Mouse (Mus musculus) ovary, postnatal 36 days (tissue): Measurements from ENCODE around the gene Olfr1497.
"Not testable (repeated sequence)": the region's sequence is repeated elsewhere in the genome, so short reads cannot be mapped to it uniquely, and the experiment has no call there.

Experiments used
- DNase-seq: peaks from one replicate; pipeline ENCODE4 v3.0.0; 2022; ENCODE audit warnings: low spot score, mixed read lengths

The Olfr1497 gene

DNA sequence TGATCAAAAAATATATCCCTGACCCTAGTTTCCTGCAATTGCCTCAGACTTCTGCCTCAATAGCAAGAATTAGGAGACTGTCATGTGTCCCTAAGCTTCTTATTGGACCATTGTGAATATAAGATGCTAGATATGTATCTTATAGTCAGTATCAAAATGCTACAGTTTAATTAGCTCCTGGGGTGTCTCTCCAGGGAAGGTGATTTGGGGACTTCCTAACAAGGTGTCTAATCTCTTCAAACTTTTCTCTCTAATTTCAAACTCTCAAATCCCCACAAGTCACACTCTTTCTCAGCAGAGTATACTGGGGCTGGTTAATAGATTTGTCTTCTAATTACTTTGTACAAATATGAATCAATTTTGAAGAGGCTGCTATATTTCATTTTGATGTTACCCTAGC is at the start of gene Olfr1497:
Gene Olfr1497, minus strand, starts transcription at position 101 of the 400 bp plus-strand sequence.
- DNase-seq: no peak

DNA sequence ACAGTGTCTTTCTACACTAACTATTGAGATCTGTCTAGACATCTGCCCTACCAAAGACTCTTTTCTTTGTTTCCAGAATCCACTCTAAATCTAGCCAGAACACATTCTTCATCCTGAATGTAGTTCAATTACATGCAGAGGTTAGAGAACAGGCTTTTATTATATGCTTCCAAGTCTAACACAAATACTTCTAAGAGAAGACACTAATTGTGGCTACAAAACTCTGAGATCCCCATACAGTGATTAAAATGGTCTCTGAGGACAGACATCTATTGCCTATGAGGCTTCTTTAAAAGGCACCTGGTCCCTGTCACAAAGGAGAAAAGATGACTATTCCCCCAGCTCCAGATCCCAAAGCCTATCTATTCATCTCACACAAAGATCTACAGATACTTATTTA is 32.4 kb upstream of the Olfr1497 start, which contains the start of gene Olfr1500:
Gene Olfr1500, minus strand, starts transcription at position 101 of the 400 bp plus-strand sequence.
- no peak for DNase-seq

DNA sequence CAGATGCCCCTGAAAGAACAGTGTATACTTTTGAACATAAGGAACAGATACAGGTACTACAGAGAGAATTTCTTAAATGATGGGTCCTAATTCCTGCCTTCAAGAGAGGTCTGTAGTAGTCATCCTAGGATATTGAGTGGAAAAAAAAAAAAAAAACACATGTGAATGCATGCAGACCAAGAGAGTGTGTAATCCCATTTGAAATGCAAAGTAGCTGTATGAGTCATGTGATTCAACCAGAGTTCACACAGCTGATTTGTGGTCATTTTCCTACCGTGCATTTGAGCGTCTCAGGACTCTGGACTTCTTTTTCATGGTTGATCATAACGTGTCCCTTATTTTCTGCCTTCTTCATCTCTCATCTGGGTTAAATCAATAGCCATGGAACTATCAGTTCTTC is 30.4 kb upstream of the Olfr1497 start:
- DNase-seq: no peak

DNA sequence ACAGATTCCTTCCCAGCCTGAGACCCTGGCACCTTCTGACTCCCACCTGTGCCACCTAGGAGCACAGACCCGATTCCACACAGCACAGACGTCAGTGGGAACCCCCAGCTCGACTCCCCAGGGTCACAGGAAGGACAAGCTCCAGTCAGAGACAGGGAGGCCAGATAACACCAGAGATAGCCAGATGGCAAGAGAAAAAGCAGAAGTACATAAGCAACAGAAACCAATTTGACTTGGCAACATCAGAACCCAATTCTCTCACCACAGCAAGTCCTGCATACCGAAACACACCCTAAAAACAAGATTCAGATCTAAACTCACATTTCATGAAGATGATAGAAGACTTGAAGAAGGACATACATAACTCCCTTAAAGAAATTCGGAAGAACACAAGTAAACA is 22.8 kb upstream of the Olfr1497 start:
- DNase-seq: no peak

DNA sequence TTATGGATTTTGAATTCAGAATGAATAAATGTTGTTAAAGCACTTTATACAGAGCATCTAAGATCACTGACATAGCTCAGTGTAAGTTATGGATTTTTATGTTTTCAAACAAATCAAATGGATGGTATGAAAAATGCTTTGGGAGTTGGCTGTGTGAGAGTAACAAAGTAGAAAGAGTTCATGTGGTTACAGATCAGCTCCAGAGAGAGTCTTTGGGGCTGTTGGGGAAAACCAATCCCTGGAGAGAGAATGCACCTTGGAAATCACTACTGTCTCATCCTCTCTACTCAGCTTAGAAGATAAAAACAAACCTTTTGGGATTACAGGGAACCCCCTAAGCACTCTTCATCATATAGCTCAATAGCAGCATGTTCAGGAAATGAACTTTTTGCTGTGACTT is 21.3 kb upstream of the Olfr1497 start, which contains the start of gene Olfr1499:
Gene Olfr1499, minus strand, starts transcription at position 101 of the 400 bp plus-strand sequence.
- DNase-seq: no peak

DNA sequence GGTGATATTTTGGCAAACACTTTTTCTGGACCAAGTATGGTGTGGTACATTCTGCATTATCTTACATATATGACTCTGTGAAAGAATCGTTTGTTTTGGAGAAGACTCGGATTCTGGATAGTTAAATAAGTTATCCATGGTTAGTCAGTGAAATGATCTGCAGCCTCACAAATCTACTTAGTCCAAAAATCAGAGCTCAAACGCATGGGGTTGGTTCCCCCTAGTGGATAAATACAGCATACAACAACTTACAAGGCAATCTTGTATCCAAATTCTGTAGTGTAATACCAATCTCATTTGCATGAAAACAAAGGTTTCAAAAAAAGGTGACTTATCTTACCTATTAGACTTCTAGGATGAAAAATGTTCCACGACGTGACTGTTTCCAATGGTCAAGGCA is 20.8 kb upstream of the Olfr1497 start:
- no peak for DNase-seq

DNA sequence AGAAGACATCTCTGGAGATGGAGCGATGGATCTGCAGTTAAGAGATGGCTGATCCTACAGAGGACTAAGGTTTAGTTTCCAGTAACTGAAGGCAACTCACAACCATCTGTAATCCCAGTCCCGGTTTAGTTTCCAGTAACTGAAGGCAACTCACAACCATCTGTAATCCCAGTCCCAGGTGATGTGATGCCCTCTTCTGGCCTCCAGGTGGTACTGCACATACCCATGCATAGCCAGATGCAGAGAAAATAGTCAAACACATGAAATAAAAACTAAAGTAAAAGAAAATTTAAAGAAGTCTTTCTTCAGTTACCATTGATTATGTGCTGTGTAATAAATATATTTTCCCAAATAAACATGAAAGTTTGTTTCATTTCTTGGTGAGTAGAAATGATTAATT is 14.8 kb upstream of the Olfr1497 start:
- DNase-seq: no peak

DNA sequence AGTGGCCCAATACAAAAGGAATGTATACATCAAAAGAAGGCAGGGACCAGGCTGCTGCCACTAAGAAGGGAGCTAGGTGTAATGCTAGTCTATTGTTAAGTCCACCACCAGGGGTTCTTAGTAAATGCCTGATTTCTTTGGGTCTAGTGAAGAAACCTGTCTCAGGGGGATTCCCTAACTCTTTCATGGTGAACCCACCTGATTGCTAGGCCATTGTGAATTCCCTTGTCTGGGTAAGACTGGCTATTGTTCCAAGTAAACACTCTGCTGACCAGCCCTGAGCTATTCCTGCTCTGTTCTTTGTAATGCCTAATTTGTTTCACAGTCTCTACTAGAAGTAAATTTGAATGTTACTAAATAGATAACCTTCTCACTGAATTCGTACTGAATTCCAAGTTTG is 7.5 kb upstream of the Olfr1497 start:
- DNase-seq: not testable (repeated sequence)

DNA sequence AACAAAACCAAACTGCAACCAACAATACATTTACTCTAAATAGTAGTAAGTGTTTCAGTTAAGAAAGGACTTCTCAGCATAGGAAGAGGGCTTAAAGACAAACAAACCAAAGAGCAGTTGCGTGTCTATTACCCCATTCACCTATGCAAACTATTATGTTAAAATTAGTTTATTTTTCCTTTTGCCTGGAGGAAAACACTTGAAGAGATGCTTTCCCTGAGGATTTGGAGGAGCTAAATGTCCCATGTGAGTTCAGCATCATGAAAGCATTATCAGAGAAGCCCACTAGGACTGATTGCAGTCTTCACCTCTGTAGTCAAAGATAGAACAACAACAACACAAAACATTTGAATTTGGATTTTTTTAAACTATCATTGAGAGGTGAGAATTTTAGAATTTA is 20.4 kb downstream of the Olfr1497 start, which contains the start of gene Olfr1496:
Gene Olfr1496, plus strand, starts transcription at position 301 of the 400 bp plus-strand sequence.
- no peak for DNase-seq

DNA sequence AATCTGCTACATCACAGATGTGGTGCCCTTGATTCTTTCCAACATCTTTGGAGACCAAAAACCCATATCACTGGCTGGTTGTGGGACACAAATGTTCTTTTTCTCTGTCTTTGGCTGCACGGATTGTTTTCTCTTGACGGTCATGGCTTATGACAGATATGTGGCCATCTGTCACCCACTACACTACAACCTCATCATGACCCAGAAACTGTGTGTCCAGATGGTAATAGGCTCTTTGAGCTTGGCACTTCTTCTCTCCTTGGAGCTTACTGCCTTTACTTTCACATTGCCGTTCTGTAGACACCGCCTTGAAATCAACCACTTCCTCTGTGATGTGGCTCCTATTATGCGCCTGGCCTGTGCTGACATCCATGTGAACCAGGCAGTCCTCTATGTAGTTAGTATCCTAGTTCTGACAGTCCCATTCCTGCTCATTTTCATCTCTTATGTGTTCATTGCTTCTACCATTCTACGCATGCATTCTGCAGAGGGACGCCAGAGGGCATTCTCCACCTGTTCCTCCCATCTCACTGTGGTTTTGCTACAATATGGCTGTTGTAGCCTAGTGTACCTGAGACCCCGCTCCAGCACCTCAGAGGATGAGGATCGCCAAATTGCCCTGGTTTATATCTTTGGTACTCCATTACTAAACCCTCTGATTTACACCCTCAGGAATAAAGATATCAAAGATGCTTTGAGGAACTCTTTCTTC is 29.3 kb downstream of the Olfr1497 start:
- DNase-seq: no peak

DNA sequence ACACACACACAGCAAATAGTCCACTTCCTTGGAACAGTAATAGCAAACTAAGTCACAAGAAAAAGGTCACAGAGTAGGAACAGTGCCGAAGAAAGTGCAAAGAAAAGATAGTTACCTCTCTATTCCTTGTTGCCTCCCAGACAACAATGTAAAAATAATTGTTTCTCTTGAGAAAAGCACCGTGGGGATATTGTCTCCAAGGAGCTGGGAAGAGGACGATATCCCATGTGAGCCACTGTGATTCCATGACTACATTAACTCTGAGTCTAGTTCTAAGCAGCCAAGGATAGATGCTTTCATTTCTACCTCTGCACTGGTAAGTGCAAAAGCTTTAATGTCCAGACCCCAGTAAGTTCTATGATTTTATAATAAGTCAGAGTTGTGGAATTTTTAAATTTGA is 33.7 kb downstream of the Olfr1497 start, which contains the start of gene Olfr1495:
Gene Olfr1495, plus strand, starts transcription at position 301 of the 400 bp plus-strand sequence.
- no peak for DNase-seq

DNA sequence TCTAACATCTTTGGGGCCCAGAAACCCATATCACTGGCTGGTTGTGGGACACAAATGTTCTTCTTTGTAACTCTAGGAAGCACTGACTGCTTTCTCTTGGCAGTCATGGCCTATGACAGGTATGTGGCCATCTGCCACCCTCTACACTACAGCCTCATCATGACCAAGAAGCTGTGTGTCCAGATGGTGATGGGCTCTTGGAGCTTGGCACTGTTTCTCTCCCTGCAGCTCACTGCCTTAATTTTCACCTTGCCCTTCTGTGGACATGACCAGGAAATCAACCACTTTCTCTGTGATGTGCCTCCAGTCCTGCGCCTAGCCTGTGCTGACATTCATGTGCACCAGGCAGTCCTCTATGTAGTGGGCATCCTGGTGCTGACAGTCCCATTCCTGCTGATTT is 48.6 kb downstream of the Olfr1497 start:
- DNase-seq: no peak
